Mouse (Mus musculus): ENCODE data around the gene Pklr.

DNA sequence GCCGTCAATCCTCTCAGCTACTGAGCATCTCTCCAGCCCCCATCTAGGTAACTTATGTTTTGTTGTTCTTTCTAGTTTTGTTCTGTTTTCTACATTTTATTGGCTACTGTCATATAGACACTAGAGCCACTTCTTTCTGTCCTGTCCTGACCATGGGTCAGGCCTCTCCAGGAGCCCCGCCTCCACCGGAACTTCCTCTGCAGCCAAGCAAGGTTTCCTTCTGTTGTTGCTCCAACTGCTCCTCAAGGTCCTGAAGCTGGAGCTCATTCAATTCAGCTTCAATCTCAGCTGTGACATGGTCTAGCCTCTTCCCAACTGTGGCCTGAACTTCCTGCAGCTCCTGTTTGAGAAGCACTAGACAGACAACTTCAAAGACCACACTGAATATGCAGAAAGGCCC lies 6.0 kb upstream of the Pklr start:
- TF ChIP-seq MYC (IDR thresholded peaks at IDR 0.05; ENCODE audit: low read depth, low read length), result no peak
- no peak for TF ChIP-seq HCFC1 (IDR thresholded peaks at IDR 0.05; ENCODE audit: low read depth, low read length)
- TF ChIP-seq EP300 (IDR thresholded peaks at IDR 0.05; ENCODE audit: low read depth in 1 of 2, low read length in 2 of 2), result no peak
- TF ChIP-seq RAD21 (IDR thresholded peaks at IDR 0.05; ENCODE audit: low read depth, low read length), result no peak
- no peak for TF ChIP-seq ETS1 (IDR thresholded peaks at IDR 0.05; ENCODE audit: low read depth, low read length)
- TF ChIP-seq POLR2A (IDR thresholded peaks at IDR 0.05; ENCODE audit: control insufficient read depth in 1 of 2, insufficient read depth in 1 of 2, low read depth in 1 of 2, low read length in 2 of 2, poor library complexity in 1 of 2), result no peak
- TF ChIP-seq GABPA (IDR thresholded peaks at IDR 0.05; ENCODE audit: low read depth, low read length), result no peak
- no peak for TF ChIP-seq SIN3A (IDR thresholded peaks at IDR 0.05; ENCODE audit: low read length)

All from MEL (cell line).